Mouse (Mus musculus): ENCODE results near the gene Mpp2.

GRCm38 (mm10) chr11:102051541-102051940, 36.8 kb downstream of the Mpp2 start:
- TF ChIP-seq CTCF (IDR thresholded peaks at IDR 0.05; ENCODE audit: insufficient read depth, low read length) (no peak), POLR2A (IDR thresholded peaks at IDR 0.05; ENCODE audit: borderline replicate concordance, extremely low read depth, low read depth, low read length) (no peak)
